Mouse (Mus musculus) mouse embryonic stem cell (cell line): Measurements from ENCODE around the gene Olfr103.

Source experiments
- in situ Hi-C, 2 experiments: fragments of 300-500 bp; cut with MboI; formaldehyde crosslinking; loops; 1 replicate in 1 of 2; 3 replicates in 1 of 2; pipeline ENCODE4 v1.14.3; 2019 to 2020; ENCODE audit warnings: low sequenced_read_pairs in 2 of 2, low pct_unique_long_range_greater_than_20kb in 1 of 2, mixed read lengths in 1 of 2; ENCODE audit not compliant: unreplicated experiment in 1 of 2

The Olfr103 gene

GRCm38 (mm10) chr17:37339598-37339997 is at the start of gene Olfr103:
Gene Olfr103 (minus strand): TSS chr17:37339698.
- in situ Hi-C loops: no loop called here

GRCm38 (mm10) chr17:37378733-37379132 is 39.2 kb upstream of the Olfr103 start, which contains the start of gene Olfr105-ps:
Gene Olfr105-ps (plus strand): TSS chr17:37379033.
- in situ Hi-C loops: no loop called here

GRCm38 (mm10) chr17:37359282-37359681 is 19.8 kb upstream of the Olfr103 start, which contains the start of gene Olfr104-ps:
Gene Olfr104-ps (plus strand): TSS chr17:37359582.
- in situ Hi-C loops: no loop called here

- in situ Hi-C loops: no loop called here
Observed at GRCm38 (mm10) chr17:37316954-37317353, 22.5 kb downstream of the Olfr103 start, which contains the start of gene Olfr102. Gene Olfr102 (minus strand): TSS chr17:37317054.

- in situ Hi-C loops: no loop called here
Observed at GRCm38 (mm10) chr17:37310146-37310699, 29.3 kb downstream of the Olfr103 start.

- in situ Hi-C loops: no loop called here
Observed at GRCm38 (mm10) chr17:37308483-37308882, 31.0 kb downstream of the Olfr103 start.

- in situ Hi-C loops: no loop called here
Observed at GRCm38 (mm10) chr17:37304213-37304612, 35.3 kb downstream of the Olfr103 start, which contains the start of gene Olfr101. Gene Olfr101 (minus strand): TSS chr17:37304313.
